Mouse (Mus musculus): ENCODE data around the gene Stk4.

Gene Stk4

DNA sequence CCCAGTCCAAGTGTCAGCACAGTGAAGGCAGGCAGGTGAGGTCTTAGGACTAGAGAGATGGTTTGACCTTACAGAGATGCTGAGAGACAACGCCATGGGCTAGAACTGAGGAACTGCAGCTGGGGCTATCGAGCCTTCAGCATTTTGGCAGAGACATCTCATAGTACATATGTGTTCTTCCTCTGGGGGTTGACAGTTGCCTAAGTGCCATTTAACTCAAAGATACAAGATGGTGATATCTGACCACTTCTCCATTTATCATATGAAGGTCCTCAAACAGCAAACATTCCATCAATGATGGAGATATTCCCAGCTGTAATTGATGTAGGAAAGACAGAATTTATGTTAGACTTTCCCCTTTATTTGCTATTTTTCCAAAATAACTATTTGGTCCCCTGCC, 57.2 kb downstream of the Stk4 start:
- DNase-seq (ENCODE audit: low spot score in 2 of 2): no peak

DNA sequence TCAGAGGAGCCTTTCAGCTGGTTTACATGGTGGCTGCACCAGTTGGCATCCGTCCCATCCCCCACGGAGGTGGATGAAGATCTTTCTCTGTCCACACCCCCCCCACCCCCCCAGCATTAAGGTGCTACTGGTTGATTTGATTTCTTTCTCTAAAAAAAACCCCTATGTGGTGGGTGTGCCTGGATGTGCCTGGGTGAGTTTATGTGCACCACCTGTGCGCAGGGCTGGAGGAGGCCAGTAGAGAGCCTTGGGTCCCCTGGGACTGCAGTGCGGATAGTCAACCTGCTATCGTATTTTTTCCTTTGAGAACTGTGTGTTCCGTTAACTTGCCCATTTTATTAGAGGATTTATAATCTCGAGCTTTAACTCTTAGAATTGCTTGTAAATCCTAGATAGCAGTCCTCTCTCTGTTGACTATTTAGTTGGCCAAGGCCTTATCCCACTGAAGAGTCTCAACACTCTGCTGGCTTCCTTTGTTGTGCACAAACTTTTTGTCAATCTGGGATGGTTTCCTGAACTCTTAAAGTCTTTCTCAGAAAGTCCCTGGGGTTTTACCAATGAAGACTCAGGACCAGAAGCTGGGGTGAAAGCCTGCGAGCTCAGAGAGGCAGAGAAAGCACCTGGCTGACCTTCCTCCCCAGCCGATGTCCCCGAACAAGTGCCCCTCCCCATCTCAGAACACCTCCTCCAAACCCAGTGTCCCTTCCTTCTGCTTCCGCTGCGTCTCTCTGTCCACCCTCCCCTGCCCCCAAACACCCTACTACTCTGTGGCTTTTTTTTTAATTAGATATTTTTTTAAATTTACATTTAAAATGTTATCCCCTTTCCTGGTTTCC, 58.7 kb downstream of the Stk4 start:
- no peak for DNase-seq (ENCODE audit: low spot score in 2 of 2)

DNA sequence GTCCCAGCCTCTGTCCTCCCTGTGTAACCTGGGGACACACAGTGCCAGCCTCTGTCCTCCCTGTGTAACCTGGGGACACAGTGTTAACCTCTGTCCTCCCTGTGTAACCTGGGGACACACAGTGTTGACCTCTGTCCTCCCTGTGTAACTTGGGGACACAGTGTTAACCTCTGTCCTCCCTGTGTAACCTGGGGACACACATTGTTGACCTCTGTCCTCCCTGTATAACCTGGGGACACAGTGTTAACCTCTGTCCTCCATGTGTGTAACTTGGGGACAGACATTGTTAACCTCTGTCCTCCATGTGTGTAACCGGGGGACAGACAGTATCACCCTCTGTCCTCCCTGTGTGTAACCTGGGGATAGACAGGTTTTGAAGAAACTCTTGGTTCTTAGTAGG, 61.5 kb downstream of the Stk4 start:
- DNase-seq (ENCODE audit: low spot score in 2 of 2): no peak

DNA sequence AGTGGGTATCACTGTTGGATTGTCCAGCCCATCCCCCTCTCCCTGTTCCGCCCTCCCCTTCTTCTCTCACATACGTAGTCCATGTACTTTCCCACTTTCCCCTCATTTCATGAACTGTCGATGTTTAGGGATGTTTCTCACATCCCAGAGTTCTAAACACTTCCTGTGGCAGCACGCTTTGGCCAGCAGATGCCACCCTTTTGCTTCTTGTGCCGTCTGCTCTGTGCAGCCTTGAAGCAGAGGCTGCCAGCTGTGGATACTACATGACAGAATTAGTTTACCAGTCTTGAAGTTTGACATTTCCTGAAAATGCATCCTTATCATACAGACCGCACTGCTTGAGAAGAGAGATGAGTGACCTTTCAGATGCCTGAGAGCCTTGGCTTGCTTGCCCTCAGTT, 64.4 kb downstream of the Stk4 start:
- peak in 1 of 2 experiments; percentile 39 for DNase-seq (ENCODE audit: low spot score in 2 of 2)

DNA sequence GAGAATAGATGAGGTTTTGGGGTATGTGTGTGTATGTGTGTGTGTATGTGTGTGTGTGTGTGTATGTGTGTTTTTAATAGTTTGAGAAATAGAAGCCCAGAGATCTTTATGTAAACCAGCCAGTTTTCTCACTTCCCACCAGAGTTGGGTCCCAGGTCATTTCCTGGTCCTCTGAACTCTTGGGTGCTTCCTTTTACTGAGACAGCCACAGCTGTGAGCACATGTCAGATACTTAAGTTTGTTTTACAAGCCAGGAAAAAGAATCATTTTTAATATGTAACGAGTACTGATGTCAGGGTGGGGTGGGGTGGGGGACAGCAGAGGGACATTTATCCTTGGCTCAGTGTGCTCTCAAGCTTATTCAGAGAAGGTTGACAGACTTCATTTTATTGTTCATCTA, 65.2 kb downstream of the Stk4 start:
- no peak for DNase-seq (ENCODE audit: low spot score in 2 of 2)

DNA sequence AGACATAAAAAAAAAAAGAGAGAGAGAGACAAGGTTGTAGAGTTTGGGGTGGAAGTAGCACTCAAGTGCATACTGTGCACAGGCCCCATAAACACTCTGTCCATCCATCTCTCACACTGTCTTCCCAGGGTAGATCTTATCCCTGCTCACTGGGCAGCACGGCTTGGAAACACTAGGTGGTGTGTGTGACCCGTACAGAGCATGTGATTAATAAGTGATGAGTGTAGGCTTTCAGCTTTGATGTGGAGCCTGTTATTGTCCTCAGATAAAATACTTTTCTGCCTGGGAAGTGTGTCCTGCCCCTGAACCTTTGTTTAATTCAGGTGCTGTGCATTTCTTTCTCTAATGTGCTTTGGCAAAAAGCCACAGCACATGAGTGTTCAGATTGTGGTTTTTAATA, 66.3 kb downstream of the Stk4 start:
- no peak for DNase-seq (ENCODE audit: low spot score in 2 of 2)

DNA sequence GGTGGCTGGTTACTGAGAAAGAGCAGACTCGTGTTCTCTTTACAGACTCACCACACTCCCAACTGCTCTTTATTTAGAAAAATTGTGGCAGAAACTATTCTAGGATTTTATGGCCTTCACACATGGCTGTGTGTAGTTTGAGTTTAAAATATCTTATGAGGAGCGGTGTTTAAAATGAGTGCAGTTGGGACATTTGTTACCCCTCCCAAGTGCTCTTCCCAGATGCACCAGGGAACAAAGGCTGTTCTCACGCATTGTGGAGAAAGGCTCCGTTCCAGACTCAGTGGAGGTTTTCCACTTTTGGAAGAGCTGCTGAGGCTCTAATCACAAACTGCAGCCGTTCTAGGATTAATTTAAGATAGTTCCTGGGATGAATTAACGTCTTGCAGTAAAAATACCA, 67.6 kb downstream of the Stk4 start:
- peak in 1 of 2 experiments; percentile 55 for DNase-seq (ENCODE audit: low spot score in 2 of 2)

DNA sequence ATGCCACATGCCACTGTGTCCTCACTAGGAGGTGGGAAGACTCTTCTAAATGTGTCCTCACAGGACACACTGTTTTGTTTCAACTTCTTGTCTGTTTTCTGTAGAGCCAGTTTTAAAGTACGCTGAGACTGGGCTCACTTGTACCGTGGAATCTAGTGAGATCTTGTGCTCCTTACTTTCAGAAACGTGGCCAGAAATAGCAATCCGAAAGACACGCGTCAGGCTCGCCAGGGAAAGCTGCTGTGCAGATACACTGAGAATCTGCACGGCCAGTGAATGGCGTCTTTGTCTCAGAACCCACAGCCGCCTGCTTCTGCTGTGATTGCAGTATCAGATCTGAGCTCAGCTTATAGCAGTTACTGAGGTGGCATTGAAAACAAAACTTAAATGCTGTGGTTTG, 71.9 kb downstream of the Stk4 start:
- DNase-seq (ENCODE audit: low spot score in 2 of 2): peak in 1 of 2 experiments; percentile 59

DNA sequence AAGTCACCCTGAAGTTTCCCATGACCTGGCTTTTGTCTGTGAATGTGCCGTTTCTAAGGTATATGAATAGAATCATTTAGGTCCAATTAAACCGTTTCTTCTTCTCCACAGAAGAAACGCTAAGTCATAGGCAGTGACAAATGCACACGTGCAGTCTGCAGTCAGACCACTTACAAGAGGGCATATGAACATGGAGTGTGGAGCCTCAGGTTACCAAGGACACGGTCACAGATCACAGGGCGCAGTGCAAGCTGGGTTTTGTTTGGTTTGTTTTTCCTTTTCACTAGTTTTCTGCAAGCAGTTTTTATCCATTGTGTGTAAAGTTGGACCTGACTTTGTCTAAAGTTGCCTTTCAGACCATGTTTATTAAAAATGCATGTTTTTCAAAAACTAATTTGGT, 73.9 kb downstream of the Stk4 start:
- DNase-seq (ENCODE audit: low spot score in 2 of 2): no peak

DNA sequence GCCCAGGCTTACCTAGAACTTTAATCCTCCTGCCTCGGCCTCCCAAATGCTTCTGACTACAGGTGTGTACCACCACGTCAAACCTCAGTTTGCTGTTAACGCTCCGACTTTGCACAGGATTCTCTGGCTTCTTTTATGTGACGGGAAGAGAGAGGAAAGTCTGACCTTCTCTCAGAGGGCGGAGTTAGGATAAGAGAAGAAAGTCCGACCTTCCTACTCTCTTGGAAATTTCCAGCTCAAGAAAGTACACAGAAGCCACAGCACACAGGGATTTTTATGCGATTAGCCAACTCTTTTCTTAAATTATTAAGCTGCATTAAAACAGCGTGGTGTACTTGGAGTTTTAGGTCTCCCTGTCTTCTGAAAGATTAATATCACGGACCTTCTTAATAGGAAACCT, 74.4 kb downstream of the Stk4 start:
- DNase-seq (ENCODE audit: low spot score in 2 of 2): no peak

DNA sequence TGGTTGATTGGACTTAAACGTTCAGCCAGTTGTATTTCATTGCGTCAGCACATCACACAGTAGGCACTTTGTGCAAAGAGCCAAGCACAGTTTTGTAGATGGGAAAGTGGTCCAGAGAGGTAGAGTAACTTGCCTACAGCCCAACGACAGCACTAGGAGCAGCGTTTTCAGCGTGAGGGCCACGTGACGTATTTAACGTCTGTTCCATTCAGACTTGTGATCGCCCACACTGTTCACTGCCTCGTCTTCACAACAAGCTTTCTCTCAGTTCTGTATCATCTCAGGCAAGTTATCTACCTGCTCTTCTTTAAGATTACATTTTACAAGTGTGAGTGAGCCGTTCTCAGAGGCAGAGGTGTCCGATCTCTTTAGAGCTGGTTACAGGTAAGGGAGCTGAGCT, 76.4 kb downstream of the Stk4 start:
- DNase-seq (ENCODE audit: low spot score in 2 of 2): no peak

DNA sequence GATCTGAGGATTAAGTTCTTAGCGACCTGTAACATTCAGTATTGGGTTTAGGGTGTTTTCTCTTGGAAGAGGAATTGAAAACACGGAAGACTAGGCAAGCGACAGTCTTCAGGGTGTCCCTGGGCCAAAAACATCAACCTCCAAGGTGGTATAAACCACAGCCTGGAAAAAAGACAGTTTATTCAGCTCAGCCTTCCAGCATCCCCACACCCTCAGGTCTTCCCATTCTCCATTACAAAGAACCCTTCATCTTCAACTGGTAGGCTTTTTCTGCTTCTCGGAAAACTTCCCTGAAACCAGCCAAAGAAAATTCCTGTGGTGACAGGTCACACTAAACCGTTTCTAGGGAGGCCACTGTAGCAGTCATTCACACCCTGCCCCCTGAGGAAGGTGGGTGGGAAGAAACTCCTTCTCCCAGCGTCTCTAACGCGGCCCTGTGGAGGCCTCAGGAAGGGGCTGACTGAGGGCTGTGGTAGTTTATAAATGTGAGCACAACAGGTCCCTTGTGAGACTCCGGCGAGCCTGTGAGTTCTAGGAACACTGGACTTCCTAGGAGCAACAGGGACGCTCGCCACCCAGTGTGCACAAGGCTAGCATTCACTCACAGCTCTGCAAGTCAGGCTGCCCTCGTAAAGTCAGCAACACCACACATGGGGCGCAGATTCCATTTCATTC, 80.1 kb downstream of the Stk4 start:
- no peak for DNase-seq (ENCODE audit: low spot score in 2 of 2)

DNA sequence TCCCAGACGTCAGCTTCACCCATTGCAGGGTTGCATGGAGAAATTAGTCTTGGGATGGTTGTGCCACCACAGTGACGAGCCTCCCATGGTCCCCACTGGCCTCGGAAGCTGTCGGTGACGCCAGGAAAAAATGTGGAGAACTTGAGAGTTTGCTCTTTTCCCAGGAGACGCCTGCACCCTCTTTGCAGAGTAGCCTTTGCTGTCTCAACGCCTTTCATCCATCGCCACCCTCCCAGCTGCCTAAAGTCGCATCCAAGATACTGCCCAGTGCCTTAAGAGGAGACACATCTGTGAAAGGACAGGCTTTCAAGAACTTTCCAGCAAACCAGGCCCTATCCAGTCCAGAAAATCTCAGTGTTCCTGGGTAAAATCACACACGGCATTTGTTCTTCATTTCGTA, 82.2 kb downstream of the Stk4 start:
- DNase-seq (ENCODE audit: low spot score in 2 of 2): no peak

DNA sequence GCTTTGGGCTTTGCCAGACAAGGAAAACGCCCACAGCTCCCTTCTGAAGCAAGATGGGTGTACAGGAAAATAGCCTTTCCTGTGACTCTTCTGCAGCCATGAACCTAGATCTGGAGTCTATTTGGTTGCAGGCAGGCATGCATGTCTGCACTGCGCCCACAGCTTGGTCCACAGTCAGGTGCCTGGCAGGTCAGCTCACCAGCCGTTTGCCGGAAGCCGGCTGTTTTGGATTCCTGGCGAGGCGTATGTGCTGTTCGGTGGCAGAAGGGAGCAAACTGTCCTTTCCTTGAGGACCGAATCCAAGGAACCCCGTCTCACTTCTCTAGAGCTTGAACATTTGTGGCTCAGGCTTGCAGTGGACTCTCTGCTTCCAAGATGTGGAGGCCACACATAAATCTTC, 83.9 kb downstream of the Stk4 start:
- no peak for DNase-seq (ENCODE audit: low spot score in 2 of 2)

DNA sequence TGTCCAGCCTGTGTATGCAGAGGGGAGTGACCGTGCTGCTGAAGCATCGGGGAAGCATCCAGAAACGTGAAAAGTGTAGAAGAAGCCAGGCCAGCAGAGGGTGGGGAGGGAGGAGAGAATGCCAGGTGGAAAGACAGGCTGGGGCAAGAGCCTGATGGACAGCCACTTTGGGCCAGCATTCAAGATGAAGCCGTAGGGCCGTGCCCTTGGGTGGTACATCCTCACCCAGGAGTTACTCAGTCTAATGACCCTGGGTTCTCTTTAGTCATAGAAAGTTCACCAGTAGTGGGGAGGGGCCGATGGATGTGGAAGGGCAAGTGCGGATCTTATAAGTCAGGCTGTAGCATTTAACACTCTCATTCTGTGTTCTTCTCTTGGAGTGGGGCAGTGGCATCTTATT, 86.0 kb downstream of the Stk4 start:
- DNase-seq (ENCODE audit: low spot score in 2 of 2): no peak

DNA sequence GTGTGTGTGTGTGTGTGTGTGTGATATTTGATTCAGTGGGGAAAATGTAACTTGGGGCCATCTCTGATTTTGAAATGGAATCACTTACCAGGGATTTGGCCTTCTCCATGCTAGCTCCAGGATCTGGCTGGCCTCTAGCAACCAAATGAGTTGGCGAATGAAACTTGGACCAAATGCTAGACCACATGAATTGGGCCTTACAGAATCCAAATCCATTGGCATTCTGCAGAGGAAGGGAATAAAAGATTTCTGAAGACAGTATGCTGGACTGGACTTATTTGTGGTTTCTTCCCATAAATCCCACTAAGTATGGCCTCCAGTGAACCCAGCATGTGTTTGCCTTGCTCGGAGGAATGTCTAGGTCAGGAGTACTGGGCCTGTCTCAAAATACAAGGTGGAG, 88.7 kb downstream of the Stk4 start:
- DNase-seq (ENCODE audit: low spot score in 2 of 2): no peak

DNA sequence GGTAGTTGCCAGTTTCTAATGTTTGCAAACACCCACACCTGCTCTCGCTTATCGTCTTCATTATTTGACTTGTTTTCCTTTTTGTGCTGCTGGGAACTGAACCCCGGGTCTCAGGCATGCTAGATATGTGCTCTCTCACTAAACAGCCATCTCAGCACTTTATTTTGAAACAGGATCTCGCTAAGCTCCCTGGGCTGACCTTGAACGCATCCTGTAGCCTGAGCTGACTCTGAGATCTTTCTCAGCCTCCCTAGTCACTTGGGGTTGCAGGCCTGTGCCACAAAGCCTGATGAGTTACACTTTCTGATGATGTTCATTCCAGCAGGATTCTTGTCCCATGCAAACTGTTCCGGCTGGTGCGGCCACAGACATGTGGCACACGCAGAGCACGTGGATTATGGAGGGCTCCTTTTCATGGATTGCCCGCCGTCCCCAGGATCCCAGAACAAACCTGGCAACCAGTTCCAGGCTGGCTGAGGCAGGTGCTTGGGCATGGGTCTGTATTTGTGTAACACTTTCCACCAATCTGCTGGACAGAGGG, 91.5 kb downstream of the Stk4 start:
- DNase-seq (ENCODE audit: low spot score in 2 of 2): no peak

DNA sequence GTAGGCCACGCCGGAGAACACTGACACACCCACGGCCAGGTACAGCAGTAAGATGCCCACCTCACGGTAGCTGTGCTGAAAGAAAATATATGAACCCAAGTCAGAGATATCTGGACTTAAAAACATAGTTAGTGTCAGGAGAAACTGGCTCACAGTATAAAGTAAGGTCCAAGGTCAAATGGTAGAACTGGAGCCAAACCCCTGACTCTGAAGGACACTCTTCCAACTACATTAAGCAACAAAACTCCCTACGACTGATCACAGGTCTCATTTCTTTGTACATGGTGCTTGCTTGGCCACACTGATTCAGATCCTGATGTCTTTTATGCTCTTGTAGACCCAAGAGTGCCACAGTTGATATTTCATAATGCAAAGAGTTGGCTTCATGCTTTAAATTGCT, 94.8 kb downstream of the Stk4 start:
- DNase-seq (ENCODE audit: low spot score in 2 of 2): no peak

DNA sequence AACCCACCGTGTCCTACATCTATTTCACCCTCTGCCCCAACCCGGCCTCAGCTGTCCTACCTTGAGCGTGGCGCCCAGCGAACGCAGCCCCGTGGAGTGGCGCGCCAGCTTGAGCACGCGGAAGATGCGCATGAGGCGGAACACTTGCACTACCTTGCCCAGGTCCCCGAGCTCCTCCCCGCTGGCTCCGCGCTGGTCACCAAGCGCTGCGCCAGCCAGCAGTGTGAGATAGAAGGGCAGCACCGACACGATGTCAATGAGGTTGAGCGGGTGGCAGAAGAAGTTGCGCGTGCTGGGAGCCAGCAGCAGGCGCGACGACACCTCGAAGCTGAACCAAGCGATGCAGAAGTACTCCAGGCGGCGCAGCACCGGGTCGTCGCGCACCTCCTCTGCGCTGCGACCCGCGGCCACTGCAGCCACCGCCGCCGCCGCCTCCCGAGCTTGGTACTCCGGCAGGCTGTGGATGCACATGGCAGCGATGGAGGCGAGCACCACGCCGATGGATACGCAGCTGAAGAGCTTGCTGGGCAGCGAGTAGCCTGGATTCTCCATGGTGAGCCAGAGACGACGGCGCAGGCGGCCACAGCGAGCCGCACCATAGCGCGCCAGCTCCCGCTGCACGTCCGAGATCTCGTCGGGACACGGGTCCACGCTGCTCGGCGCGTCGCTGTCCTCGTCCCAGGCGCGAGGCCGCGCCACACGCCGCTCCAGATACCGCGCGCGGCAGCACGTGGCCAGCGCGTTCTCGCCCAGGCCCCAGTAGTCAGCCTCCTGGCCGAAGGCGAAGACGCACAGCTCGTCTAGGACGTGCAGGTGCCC, 97.8 kb downstream of the Stk4 start:
- no peak for DNase-seq (ENCODE audit: low spot score in 2 of 2)

DNA sequence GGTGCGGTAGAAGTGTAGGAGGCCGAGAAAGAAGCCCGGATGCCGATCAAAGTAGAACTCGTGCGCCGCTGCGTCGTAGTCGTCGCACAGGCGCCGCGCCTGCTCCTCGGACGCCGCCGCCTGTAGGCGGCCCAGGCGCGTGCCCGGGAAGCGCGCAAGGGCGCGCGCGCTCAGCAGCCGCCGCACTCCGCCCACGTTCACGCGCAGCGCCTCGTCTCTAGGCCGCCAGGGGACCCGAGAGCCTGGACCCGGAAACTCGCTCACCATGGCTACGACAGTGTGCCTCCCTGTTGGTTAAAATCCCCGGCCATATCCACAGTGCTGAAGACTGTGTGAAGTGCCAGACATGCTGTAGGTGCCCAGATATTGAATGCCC, 98.4 kb downstream of the Stk4 start:
- DNase-seq (ENCODE audit: low spot score in 2 of 2): peak in 1 of 2 experiments; percentile 22

DNA sequence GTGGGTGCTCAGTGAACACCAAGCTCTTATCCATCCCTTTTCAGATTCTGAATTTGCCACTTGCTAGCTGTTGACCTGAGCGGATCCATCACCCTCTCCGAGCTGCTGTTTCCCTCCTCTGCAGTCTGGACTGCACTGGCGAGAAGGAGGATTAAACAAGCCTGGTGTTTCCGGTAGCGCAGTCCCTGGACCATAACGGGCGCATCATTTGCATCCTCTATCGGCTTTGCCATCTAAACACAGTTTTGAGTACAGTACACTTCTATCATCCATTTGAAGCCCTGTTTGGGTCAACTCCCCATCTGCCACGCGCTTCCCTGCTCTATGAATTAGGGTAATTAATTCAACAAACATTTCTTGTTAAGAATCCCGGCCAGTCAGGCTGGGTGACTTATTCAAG, 100.2 kb downstream of the Stk4 start:
- no peak for DNase-seq (ENCODE audit: low spot score in 2 of 2)

DNA sequence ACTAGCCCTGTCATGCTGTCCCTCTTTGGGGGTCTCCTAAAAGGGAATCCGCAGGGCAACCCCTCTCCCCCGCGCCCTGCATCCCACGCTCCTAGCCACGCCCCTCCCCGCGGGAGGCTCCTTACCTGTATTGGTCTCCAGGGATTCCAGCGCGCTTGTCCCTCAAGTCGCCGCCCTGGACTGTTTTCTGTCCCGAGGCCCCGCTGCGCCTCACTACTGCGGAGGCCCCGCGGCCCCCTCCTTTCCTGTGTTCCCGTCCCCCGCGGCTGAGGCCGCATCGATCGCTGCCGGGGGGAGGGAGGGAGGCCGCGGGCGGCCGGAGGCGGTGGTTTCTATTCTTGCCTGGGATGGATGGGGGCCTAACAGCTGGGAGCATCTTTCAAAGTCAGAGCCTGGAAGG, 100.8 kb downstream of the Stk4 start, which contains the start of gene Kcns1:
Kcns1 (minus strand) TSS at position 212 of the 400 bp plus-strand sequence.
- DNase-seq (ENCODE audit: low spot score in 2 of 2): no peak
